In the genomic region with DNA sequence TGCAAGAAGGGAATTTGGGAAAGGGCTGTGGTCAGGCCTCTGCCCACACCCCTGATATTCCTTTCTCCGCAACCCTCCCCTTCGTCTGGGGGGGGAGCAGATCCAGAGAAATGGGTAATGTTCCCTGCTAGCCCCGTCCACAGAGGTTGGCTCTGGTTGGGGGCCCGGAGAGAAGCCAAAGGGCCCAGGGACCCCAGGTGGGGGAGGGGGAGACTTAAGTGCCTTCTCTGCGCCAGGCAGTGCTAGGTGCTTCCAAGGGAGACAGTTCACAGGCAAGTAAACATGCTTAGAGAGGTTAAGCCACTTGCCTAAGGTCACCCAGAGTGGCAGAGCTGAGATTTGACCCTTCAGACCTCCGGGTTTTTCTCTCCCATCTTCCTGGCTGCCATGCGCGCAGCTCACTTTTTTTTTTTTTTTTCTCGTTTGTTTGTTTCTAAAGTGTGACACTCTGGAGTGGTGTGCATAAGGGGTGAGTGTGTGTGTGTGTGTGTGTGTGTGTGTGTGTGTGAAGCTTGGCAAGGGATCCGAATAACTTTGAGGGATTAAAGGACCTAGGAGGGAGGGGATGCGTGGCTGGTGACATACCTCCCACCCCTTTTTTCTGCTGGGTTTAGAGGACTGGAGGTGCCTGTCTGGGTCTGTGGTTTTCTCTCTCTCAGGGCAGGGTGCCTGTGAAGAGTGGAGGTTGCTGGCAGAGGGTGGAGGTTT, we compare ENCODE assay signal across 9 mouse cellular contexts. TPM values are rescaled to one million over a fixed set of nuclear protein-coding genes. Genes with fewer than 3 reads are reported as not detected.
DNase-seq lines count a peak whose midpoint lies in the region; ATAC-seq and TF ChIP-seq lines count a peak whose summit lies in the region.
"Had no signal": no experiment of that assay in that cellular context is flagged by ENCODE, and none has a peak within 500 bp of the region (broad histone marks: within the 10 kb centered on the region; RNA-seq: fewer than 3 reads in every experiment).

No protein-coding gene starts in this region.

- H3K9me3 ChIP-seq in hindbrain, embryonic 13.5 days, result no peaks in the 10 kb centered on the region
- no peaks in the 10 kb centered on the region for H3K9me3 ChIP-seq in hindbrain, embryonic 11.5 days (ENCODE audit: control insufficient read depth, low read length)
- no peaks in the 10 kb centered on the region for H3K9me3 ChIP-seq in ES-Bruce4 (replicated peaks; ENCODE audit: control insufficient read depth, insufficient read depth, low read length, poor library complexity, severe bottlenecking)
- H3K9me3 ChIP-seq in heart, embryonic 15.5 days (replicated peaks), result no peaks in the 10 kb centered on the region

- 46% methylated on average over 11 of the region's 11 CpGs for WGBS in hindbrain, embryonic 13.5 days
- 37% methylated on average over 11 of the region's 11 CpGs for WGBS in hindbrain, embryonic 11.5 days
- WGBS in heart, embryonic 15.5 days, result 35% methylated on average over 11 of the region's 11 CpGs

- TF ChIP-seq POLR2A in ES-Bruce4 (IDR thresholded peaks at IDR 0.05; ENCODE audit: insufficient read depth, low read length), result no peak

- H3K27ac ChIP-seq in hindbrain, embryonic 13.5 days, result peak overlapping the region; percentile 44
- H3K27ac ChIP-seq in hindbrain, embryonic 11.5 days (ENCODE audit: low read depth, low read length), result no peak overlapping the region; the same call in 1 of the 2 replicates
- H3K27ac ChIP-seq in ES-Bruce4 (ENCODE audit: insufficient read depth, low read length), result 0 out of 2 replicates have a peak overlapping the region, but pooled peaks have one; percentile 48
- peak overlapping the region; percentile 99 for H3K27ac ChIP-seq in heart, embryonic 15.5 days

- ATAC-seq in hindbrain, embryonic 13.5 days (ENCODE audit: low FRiP score), result no peak
- no peak for ATAC-seq in hindbrain, embryonic 11.5 days (ENCODE audit: low FRiP score)
- no peak for ATAC-seq in heart, embryonic 15.5 days (replicated peaks; ENCODE audit: insufficient number of reproducible peaks, insufficient read depth, low FRiP score, low read depth)
- no peak for ATAC-seq in monocyte, adult 5-6 weeks (replicated peaks; ENCODE audit: insufficient number of reproducible peaks, low FRiP score, low TSS enrichment, poor library complexity, severe bottlenecking)
- no peak for ATAC-seq in granulocyte monocyte progenitor cell, adult 5-6 weeks (replicated peaks; ENCODE audit: poor library complexity, severe bottlenecking)

- peaks cover 83% of the 10 kb centered on the region for H3K4me1 ChIP-seq in hindbrain, embryonic 13.5 days (replicated peaks)
- peaks cover 21% of the 10 kb centered on the region for H3K4me1 ChIP-seq in hindbrain, embryonic 11.5 days (replicated peaks; ENCODE audit: control insufficient read depth, insufficient read depth, low read length)
- H3K4me1 ChIP-seq in ES-Bruce4 (ENCODE audit: control insufficient read depth, insufficient read depth, low read length), result peaks cover 8% of the 10 kb centered on the region
- peaks cover 95% of the 10 kb centered on the region for H3K4me1 ChIP-seq in heart, embryonic 15.5 days (replicated peaks)

- H3K36me3 ChIP-seq in hindbrain, embryonic 13.5 days, result peaks cover under 1% of the 10 kb centered on the region; the same call in 1 of the 2 replicates
- H3K36me3 ChIP-seq in hindbrain, embryonic 11.5 days (ENCODE audit: control insufficient read depth, insufficient read depth, low read length), result no peaks in the 10 kb centered on the region
- H3K36me3 ChIP-seq in ES-Bruce4 (ENCODE audit: control insufficient read depth, insufficient read depth, low read length, poor library complexity, severe bottlenecking), result no peaks in the 10 kb centered on the region
- peaks cover under 1% of the 10 kb centered on the region; the same call in 1 of the 2 replicates for H3K36me3 ChIP-seq in heart, embryonic 15.5 days

- no peak for TF ChIP-seq EP300 in ES-Bruce4 (IDR thresholded peaks at IDR 0.05; ENCODE audit: insufficient read depth, low read depth, low read length)

- H3K4me2 ChIP-seq in hindbrain, embryonic 13.5 days, result no peak overlapping the region
- no peak overlapping the region for H3K4me2 ChIP-seq in hindbrain, embryonic 11.5 days (replicated peaks; ENCODE audit: low read depth, low read length)
- peak overlapping the region; percentile 83 for H3K4me2 ChIP-seq in heart, embryonic 15.5 days

- H3K4me3 ChIP-seq in hindbrain, embryonic 13.5 days, result no peak overlapping the region
- no peak overlapping the region for H3K4me3 ChIP-seq in hindbrain, embryonic 11.5 days (ENCODE audit: low read depth, low read length)
- H3K4me3 ChIP-seq in ES-Bruce4 (ENCODE audit: low read depth, low read length), result no peak overlapping the region
- no peak overlapping the region for H3K4me3 ChIP-seq in heart, embryonic 15.5 days

- DNase-seq in hindbrain, embryonic 11.5 days (ENCODE audit: low spot score), result no peak
- DNase-seq in naive thymus-derived CD4-positive, alpha-beta T cell, adult 2 months (ENCODE audit: low read depth), result peak; percentile 85
- DNase-seq in layer of hippocampus, postnatal 25 days (ENCODE audit: extremely low spot score in 1 of 2, low spot score in 1 of 2), result no peak
- DNase-seq: gastrocnemius, postnatal 36 days had no signal

- TF ChIP-seq CTCF in ES-Bruce4 (IDR thresholded peaks at IDR 0.05; ENCODE audit: low read depth, low read length), result no peak

- H3K9ac ChIP-seq in hindbrain, embryonic 13.5 days, result peak overlapping the region; percentile 53
- H3K9ac ChIP-seq in hindbrain, embryonic 11.5 days (ENCODE audit: low read depth, low read length), result no peak overlapping the region; the same call in 1 of the 2 replicates
- peak overlapping the region; percentile 27 for H3K9ac ChIP-seq in ES-Bruce4 (ENCODE audit: low read depth, poor library complexity, severe bottlenecking)
- no peak overlapping the region; the same call in 1 of the 2 replicates for H3K9ac ChIP-seq in heart, embryonic 15.5 days

- H3K27me3 ChIP-seq in hindbrain, embryonic 13.5 days, result no peaks in the 10 kb centered on the region
- H3K27me3 ChIP-seq in hindbrain, embryonic 11.5 days (ENCODE audit: control insufficient read depth, insufficient read depth, low read length), result no peaks in the 10 kb centered on the region
- H3K27me3 ChIP-seq in ES-Bruce4 (ENCODE audit: control insufficient read depth, insufficient read depth, low read length, poor library complexity, severe bottlenecking), result no peaks in the 10 kb centered on the region
- no peaks in the 10 kb centered on the region for H3K27me3 ChIP-seq in heart, embryonic 15.5 days

RNA-seq across cellular contexts. Expression of gene Rara, which starts 17.4 kb away (rescaled TPM):
- 17.1 and 20.3 TPM in 2 replicates for polyA plus RNA-seq in hindbrain, embryonic 13.5 days (2015; fragmentation: Nextera tagmentation; extraction: Ambion mirVana)
- polyA plus RNA-seq in hindbrain, embryonic 11.5 days (2014; fragmentation: Nextera tagmentation; extraction: Ambion mirVana), result 48.3 and 51.2 TPM in 2 replicates
- polyA plus RNA-seq in ES-Bruce4 (2011; ENCODE audit: insufficient read depth, insufficient read length, low read depth, missing spikeins), result 23.7 and 26.3 TPM in 2 replicates
- polyA plus RNA-seq in heart, embryonic 15.5 days (2015; fragmentation: Nextera tagmentation; extraction: Ambion mirVana), result 26.2 and 31.0 TPM in 2 replicates
- 61.0 to 76.9 TPM (median 62.9 TPM) in 3 replicates for total RNA-seq in monocyte, adult 5-6 weeks (2017)
- 10 to 100 TPM; 17.0 to 17.7 TPM for total RNA-seq in layer of hippocampus, postnatal 25 days (2021)
- 3.8 and 8.8 TPM in 2 replicates for total RNA-seq in granulocyte monocyte progenitor cell, adult 5-6 weeks (2014; fragmentation: Nextera tagmentation)
- 1.9 and 3.1 TPM in 2 replicates for total RNA-seq in granulocyte monocyte progenitor cell, adult 5-6 weeks (2017)

RNA-seq across cellular contexts. Expression of gene Cdc6, which starts 37.5 kb away (rescaled TPM):
- 5.9 and 6.0 TPM in 2 replicates for polyA plus RNA-seq in hindbrain, embryonic 13.5 days (2015; fragmentation: Nextera tagmentation; extraction: Ambion mirVana)
- polyA plus RNA-seq in hindbrain, embryonic 11.5 days (2014; fragmentation: Nextera tagmentation; extraction: Ambion mirVana), result 33.1 and 39.0 TPM in 2 replicates
- 54.3 and 55.8 TPM in 2 replicates for polyA plus RNA-seq in ES-Bruce4 (2011; ENCODE audit: insufficient read depth, insufficient read length, low read depth, missing spikeins)
- polyA plus RNA-seq in heart, embryonic 15.5 days (2015; fragmentation: Nextera tagmentation; extraction: Ambion mirVana), result 14.2 and 20.4 TPM in 2 replicates
- total RNA-seq in monocyte, adult 5-6 weeks (2017), result 0.67 to 1.7 TPM (median 0.75 TPM) in 3 replicates
- total RNA-seq in layer of hippocampus, postnatal 25 days (2021), result under 1 TPM; 0.54 to 0.94 TPM
- total RNA-seq in granulocyte monocyte progenitor cell, adult 5-6 weeks (2014; fragmentation: Nextera tagmentation), result 47.8 and 58.8 TPM in 2 replicates
- 30.3 and 43.5 TPM in 2 replicates for total RNA-seq in granulocyte monocyte progenitor cell, adult 5-6 weeks (2017)

RNA-seq across cellular contexts. Expression of gene Gjd3, which starts 37.8 kb away (rescaled TPM):
- polyA plus RNA-seq in hindbrain, embryonic 13.5 days (2015; fragmentation: Nextera tagmentation; extraction: Ambion mirVana), result 1.5 and 1.6 TPM in 2 replicates
- 0.28 and 0.74 TPM in 2 replicates for polyA plus RNA-seq in hindbrain, embryonic 11.5 days (2014; fragmentation: Nextera tagmentation; extraction: Ambion mirVana)
- polyA plus RNA-seq in ES-Bruce4 (2011; ENCODE audit: insufficient read depth, insufficient read length, low read depth, missing spikeins), result not detected in 2 replicates
- polyA plus RNA-seq in heart, embryonic 15.5 days (2015; fragmentation: Nextera tagmentation; extraction: Ambion mirVana), result 3.6 and 4.4 TPM in 2 replicates
- not detected in 3 replicates for total RNA-seq in monocyte, adult 5-6 weeks (2017)
- total RNA-seq in layer of hippocampus, postnatal 25 days (2021), result 1 to 10 TPM; 1.5 to 2.3 TPM
- total RNA-seq in granulocyte monocyte progenitor cell, adult 5-6 weeks (2014; fragmentation: Nextera tagmentation), result not detected in 2 replicates
- total RNA-seq in granulocyte monocyte progenitor cell, adult 5-6 weeks (2017), result 1.8 TPM in 1 of 2 replicates, not detected in the other
- total RNA-seq: gastrocnemius, postnatal 36 days had no signal

Comparison
In these comparisons a context has a peak if more than half of its experiments do, and no peak if none do; other contexts are left out.
1. H3K9ac ChIP-seq: peak in hindbrain, embryonic 13.5 days (single experiment) and ES-Bruce4 (single experiment); none in hindbrain, embryonic 11.5 days (single experiment) and heart, embryonic 15.5 days (single experiment).